Mouse (Mus musculus): ENCODE data around the gene Asrgl1. TPM values are rescaled to one million over a fixed set of nuclear protein-coding genes. Genes with fewer than 3 reads are reported as not detected.
"Not testable (repeated sequence)": the region's sequence is repeated elsewhere in the genome, so short reads cannot be mapped to it uniquely, and the experiment has no call there.

Gene Asrgl1
- total RNA-seq (2021) (10 to 100 TPM; 28.2 to 31.1 TPM), polyA plus RNA-seq (2012; rRNA removed) (8.8 and 11.5 TPM in 2 replicates)
- long read RNA-seq, full-length matches to known transcripts: 61 of 95 reads
- long read RNA-seq, partial matches to known transcripts: 30 of 95 reads
- long read RNA-seq, other reads (novel, unspliced or antisense): 4 of 95 reads

- peak; percentile 26 for TF ChIP-seq CTCF (IDR thresholded peaks at IDR 0.05)
- peak; percentile 80 for TF ChIP-seq POLR2A (IDR thresholded peaks at IDR 0.05; ENCODE audit: insufficient read depth, low read depth, low read length)
- no peak for TF ChIP-seq EP300 (IDR thresholded peaks at IDR 0.05; ENCODE audit: insufficient read depth, low read depth, low read length)
- no peaks in the 10 kb centered on the region for H3K79me2 ChIP-seq (replicated peaks; ENCODE audit: control insufficient read depth, insufficient read depth, low read length)
- 10% methylated on average over 31 of the region's 31 CpGs for WGBS
- no peaks in the 10 kb centered on the region for H3K27me3 ChIP-seq (ENCODE audit: control insufficient read depth, insufficient read depth, low read length)
- H3K9ac ChIP-seq (ENCODE audit: low read depth, low read length): peak within 1 kb of the TSS; percentile 83
- intact Hi-C loops (cut with DNase I): no loop called here
- H3K4me3 ChIP-seq: peak within 1 kb of the TSS; percentile 78
- 0 out of 2 replicates have a peak, but pooled peaks cover 2% of the 10 kb centered on the region for H3K4me1 ChIP-seq (ENCODE audit: control insufficient read depth, insufficient read depth, low read length)
- peak within 1 kb of the TSS; percentile 79 for H3K27ac ChIP-seq
- peaks cover 3% of the 10 kb centered on the region for H3K36me3 ChIP-seq (ENCODE audit: control insufficient read depth, insufficient read depth, low read length)
- peak; percentile 91 to 92 for DNase-seq
Observed at GRCm38 (mm10) chr19:9135512-9136331, at the start of gene Asrgl1. TSS of gene Asrgl1 (minus strand) at chr19:9135636.

DNA sequence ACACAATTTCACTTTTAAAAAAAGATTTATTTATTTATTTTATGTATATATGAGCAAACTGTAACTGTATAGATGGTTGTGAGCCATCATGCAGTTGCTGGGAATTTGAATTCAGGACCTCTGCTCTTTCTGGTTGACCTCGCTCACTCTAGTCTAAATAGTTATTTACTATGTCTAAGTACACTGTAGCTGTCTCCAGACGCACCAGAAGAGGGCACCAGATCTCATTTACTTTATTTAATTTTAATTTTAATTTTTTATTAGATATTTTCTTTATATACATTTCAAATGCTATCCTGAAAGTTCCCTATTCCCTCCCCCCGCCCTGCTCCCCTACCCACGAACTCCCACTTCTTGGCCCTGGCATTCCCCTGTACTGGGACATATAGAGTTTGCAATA, 10.8 kb upstream of the Asrgl1 start:
- no peaks in the 10 kb centered on the region for H3K79me2 ChIP-seq (replicated peaks; ENCODE audit: control insufficient read depth, insufficient read depth, low read length)
- H3K27me3 ChIP-seq (ENCODE audit: control insufficient read depth, insufficient read depth, low read length): no peaks in the 10 kb centered on the region
- no peaks in the 10 kb centered on the region for H3K4me1 ChIP-seq (ENCODE audit: control insufficient read depth, insufficient read depth, low read length)
- DNase-seq: no peak
- no peaks in the 10 kb centered on the region for H3K36me3 ChIP-seq (ENCODE audit: control insufficient read depth, insufficient read depth, low read length)
- intact Hi-C loops (cut with DNase I): no loop called here
- 65% methylated on average over 4 of the region's 4 CpGs for WGBS
- TF ChIP-seq CTCF (IDR thresholded peaks at IDR 0.05) (peak; percentile 52), EP300 (IDR thresholded peaks at IDR 0.05; ENCODE audit: insufficient read depth, low read depth, low read length) (no peak)
- H3K4me3 ChIP-seq: no peak overlapping the region
- H3K9ac ChIP-seq (ENCODE audit: low read depth, low read length): no peak overlapping the region
- H3K27ac ChIP-seq: no peak overlapping the region

DNA sequence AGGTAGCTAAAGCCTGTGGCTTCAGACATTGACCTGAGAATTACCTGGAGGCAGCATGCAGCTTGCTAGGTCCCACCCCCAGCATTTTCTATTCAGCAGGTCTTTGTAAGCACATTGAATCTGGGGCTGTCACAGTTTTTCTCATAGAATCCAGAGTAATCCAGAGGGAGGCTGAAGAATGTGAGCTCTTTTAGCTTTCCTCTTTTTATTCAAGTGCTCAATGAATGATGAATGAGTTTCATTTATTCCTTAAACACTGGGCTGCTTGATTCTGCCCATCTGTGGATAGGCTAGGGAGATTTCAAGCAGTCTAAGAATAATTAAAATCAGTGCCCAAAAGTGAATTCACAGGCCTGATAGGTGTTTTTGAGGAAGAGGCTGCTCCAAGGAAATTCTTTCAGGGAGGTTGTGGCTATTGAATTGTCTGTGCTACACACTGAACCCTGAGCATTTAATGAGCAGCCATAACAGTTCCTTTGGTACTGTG, 8.2 kb upstream of the Asrgl1 start:
- TF ChIP-seq CTCF (IDR thresholded peaks at IDR 0.05): no peak
- no peak for TF ChIP-seq POLR2A (IDR thresholded peaks at IDR 0.05; ENCODE audit: insufficient read depth, low read depth, low read length)
- TF ChIP-seq EP300 (IDR thresholded peaks at IDR 0.05; ENCODE audit: insufficient read depth, low read depth, low read length): no peak

DNA sequence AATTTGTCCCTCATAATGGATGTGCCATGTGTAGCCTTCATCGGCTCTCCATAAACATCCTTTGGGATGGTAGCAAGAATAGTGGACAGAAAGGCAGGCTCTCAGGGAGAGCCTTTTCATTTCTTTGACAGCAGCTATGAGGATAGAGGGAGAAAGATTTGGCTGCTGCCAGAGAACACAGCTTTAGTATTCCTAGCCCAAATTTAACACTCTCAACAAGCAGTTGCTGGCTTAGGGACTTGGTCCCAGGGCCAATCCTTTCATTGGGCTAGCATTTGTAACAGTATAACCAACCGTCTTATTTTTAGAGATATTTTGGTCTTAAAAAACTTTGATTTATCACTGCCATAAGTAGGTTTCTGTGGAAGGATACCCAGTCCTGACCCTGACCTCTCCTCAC, 7.8 kb upstream of the Asrgl1 start:
- intact Hi-C loops (cut with DNase I): no loop called here
- no peak for TF ChIP-seq CTCF (IDR thresholded peaks at IDR 0.05)
- TF ChIP-seq POLR2A (IDR thresholded peaks at IDR 0.05; ENCODE audit: insufficient read depth, low read depth, low read length): no peak
- TF ChIP-seq EP300 (IDR thresholded peaks at IDR 0.05; ENCODE audit: insufficient read depth, low read depth, low read length): no peak
- no peak for DNase-seq
- H3K79me2 ChIP-seq (replicated peaks; ENCODE audit: control insufficient read depth, insufficient read depth, low read length): no peaks in the 10 kb centered on the region
- WGBS: 82% methylated on average over 2 of the region's 2 CpGs
- no peaks in the 10 kb centered on the region for H3K27me3 ChIP-seq (ENCODE audit: control insufficient read depth, insufficient read depth, low read length)
- no peaks in the 10 kb centered on the region for H3K36me3 ChIP-seq (ENCODE audit: control insufficient read depth, insufficient read depth, low read length)
- no peaks in the 10 kb centered on the region for H3K4me1 ChIP-seq (ENCODE audit: control insufficient read depth, insufficient read depth, low read length)
- no peak overlapping the region for H3K4me3 ChIP-seq
- H3K9ac ChIP-seq (ENCODE audit: low read depth, low read length): no peak overlapping the region
- H3K27ac ChIP-seq: no peak overlapping the region

More for the DNA sequence above, 8.2 kb upstream of the Asrgl1 start:
- no peak for DNase-seq
- H3K4me1 ChIP-seq (ENCODE audit: control insufficient read depth, insufficient read depth, low read length): no peaks in the 10 kb centered on the region
- no peak overlapping the region for H3K27ac ChIP-seq
- intact Hi-C loops (cut with DNase I): no loop called here
- no peaks in the 10 kb centered on the region for H3K36me3 ChIP-seq (ENCODE audit: control insufficient read depth, insufficient read depth, low read length)
- H3K79me2 ChIP-seq (replicated peaks; ENCODE audit: control insufficient read depth, insufficient read depth, low read length): no peaks in the 10 kb centered on the region
- H3K27me3 ChIP-seq (ENCODE audit: control insufficient read depth, insufficient read depth, low read length): no peaks in the 10 kb centered on the region
- no peak overlapping the region for H3K4me3 ChIP-seq
- H3K9ac ChIP-seq (ENCODE audit: low read depth, low read length): no peak overlapping the region

- H3K27ac ChIP-seq; H3K27me3 ChIP-seq (ENCODE audit: control insufficient read depth, insufficient read depth, low read length); H3K79me2 ChIP-seq (replicated peaks; ENCODE audit: control insufficient read depth, insufficient read depth, low read length); intact Hi-C loops (cut with DNase I); H3K9ac ChIP-seq (ENCODE audit: low read depth, low read length); H3K36me3 ChIP-seq (ENCODE audit: control insufficient read depth, insufficient read depth, low read length); H3K4me1 ChIP-seq (ENCODE audit: control insufficient read depth, insufficient read depth, low read length); DNase-seq; H3K4me3 ChIP-seq: not testable (repeated sequence)
- 78% methylated on average over 1 of the region's 1 CpGs for WGBS
Observed at GRCm38 (mm10) chr19:9140361-9140760, 4.9 kb upstream of the Asrgl1 start.

GRCm38 (mm10) chr19:9137159-9137558, 1.7 kb upstream of the Asrgl1 start:
- intact Hi-C loops (cut with DNase I): no loop called here
- H3K4me1 ChIP-seq (ENCODE audit: control insufficient read depth, insufficient read depth, low read length): 0 out of 2 replicates have a peak, but pooled peaks cover 2% of the 10 kb centered on the region
- 81% methylated on average over 1 of the region's 1 CpGs for WGBS
- H3K27ac ChIP-seq: no peak overlapping the region
- no peak overlapping the region for H3K4me3 ChIP-seq
- no peak for TF ChIP-seq CTCF (IDR thresholded peaks at IDR 0.05)
- TF ChIP-seq POLR2A (IDR thresholded peaks at IDR 0.05; ENCODE audit: insufficient read depth, low read depth, low read length): no peak
- no peak for TF ChIP-seq EP300 (IDR thresholded peaks at IDR 0.05; ENCODE audit: insufficient read depth, low read depth, low read length)
- H3K79me2 ChIP-seq (replicated peaks; ENCODE audit: control insufficient read depth, insufficient read depth, low read length): no peaks in the 10 kb centered on the region
- H3K9ac ChIP-seq (ENCODE audit: low read depth, low read length): no peak overlapping the region
- no peaks in the 10 kb centered on the region for H3K27me3 ChIP-seq (ENCODE audit: control insufficient read depth, insufficient read depth, low read length)
- H3K36me3 ChIP-seq (ENCODE audit: control insufficient read depth, insufficient read depth, low read length): peaks cover 3% of the 10 kb centered on the region
- no peak for DNase-seq

All from heart, adult 2 months (tissue).